Mouse (Mus musculus) olfactory bulb, adult 2 months (tissue): ENCODE results near the gene Trio.

Source experiments
- CTCF ChIP-seq: fragments of 200-500 bp; IDR thresholded peaks from 2 replicates; pipeline ENCODE4 v1.5.1; 2012; ENCODE audit warnings: low read depth, mild to moderate bottlenecking, low read length, moderate library complexity; ENCODE audit not compliant: insufficient read depth
- POLR2A ChIP-seq: fragments of 200-500 bp; IDR thresholded peaks from 2 replicates; pipeline ENCODE4 v1.6.1; 2012; ENCODE audit warnings: mild to moderate bottlenecking, low read depth, low read length, moderate library complexity; ENCODE audit not compliant: insufficient read depth

- TF ChIP-seq CTCF (no peak), POLR2A (no peak)
Measured at GRCm38 (mm10) chr15:27919540-27919939, 106.1 kb downstream of the Trio start.
